Mouse (Mus musculus): ENCODE results near the gene Susd3.
A peak's percentile ranks its signal among the peaks of the same experiment; 100 is the strongest.

The Susd3 gene

GRCm38 (mm10) chr13:49248467-49248862, at the start of gene Susd3:
TSS of gene Susd3 (minus strand) at chr13:49248706.
- DNase-seq (ENCODE audit: low read depth, low spot score), result peak; percentile 43

DNA sequence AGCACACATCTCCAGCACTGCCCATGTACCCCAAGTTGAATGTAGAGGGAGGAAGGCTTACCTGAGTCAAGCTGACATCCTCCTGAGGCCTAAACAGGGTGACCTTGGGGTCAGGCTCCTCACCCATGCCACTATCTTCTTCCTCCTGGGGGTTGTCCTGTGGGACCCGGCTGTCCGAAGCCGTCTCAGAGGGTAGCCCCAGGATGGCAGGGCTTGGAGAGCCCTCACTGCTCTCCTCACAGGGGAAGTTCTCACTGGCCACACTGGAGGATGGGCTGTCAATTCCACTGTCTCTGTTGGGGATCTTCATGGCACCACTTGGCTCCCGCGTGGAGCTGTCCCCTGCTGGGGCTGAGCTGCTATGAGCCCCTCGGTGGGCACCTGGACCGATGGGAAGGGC, 47.8 kb upstream of the Susd3 start:
- DNase-seq (ENCODE audit: low read depth, low spot score), result no peak

GRCm38 (mm10) chr13:49294108-49294507, 45.6 kb upstream of the Susd3 start:
- no peak for DNase-seq (ENCODE audit: low read depth, low spot score)

DNA sequence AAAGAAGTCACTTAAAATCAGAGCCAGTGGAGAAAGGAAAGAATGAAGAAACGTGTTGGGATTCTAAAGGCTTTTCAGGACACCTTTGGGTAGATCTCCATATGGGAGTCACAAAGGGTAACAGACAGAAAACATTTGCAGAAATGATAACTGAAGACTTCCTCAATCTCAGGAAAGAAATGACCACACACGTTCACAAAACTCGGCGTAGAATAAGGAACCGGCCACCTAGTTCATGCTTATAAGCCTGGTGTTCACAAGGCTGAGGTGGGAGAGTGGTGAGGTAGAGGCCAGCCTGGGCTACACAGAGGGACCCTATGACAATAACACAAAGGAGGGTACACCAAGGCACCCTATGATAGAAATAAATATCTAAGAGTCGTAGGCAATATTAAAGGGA, 43.4 kb upstream of the Susd3 start:
- DNase-seq (ENCODE audit: low read depth, low spot score), result no peak

- peak; percentile 9 for DNase-seq (ENCODE audit: low read depth, low spot score)
Observed at GRCm38 (mm10) chr13:49291398-49291797, 42.9 kb upstream of the Susd3 start.

DNA sequence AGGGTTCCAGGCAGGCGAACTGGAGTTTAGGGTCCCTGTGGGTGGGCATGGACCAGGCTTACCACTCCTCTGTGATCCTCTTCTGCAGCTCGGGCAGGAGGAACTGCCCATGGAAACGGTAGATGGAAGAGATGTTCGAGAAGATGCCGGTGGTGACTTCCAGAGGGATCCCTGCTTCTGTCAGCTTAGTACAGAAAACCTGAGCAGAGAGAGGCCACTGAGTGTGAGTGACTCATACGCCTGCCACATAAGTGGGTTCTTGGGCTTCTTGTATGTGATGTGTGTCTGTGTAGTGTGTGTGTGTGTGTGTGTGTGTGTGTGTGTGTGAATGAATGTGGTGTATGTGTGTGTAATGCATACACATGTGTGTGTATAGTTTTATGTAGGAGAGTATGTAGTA, 38.7 kb upstream of the Susd3 start:
- no peak for DNase-seq (ENCODE audit: low read depth, low spot score)

GRCm38 (mm10) chr13:49286750-49287149, 38.2 kb upstream of the Susd3 start:
- DNase-seq (ENCODE audit: low read depth, low spot score), result no peak

- DNase-seq (ENCODE audit: low read depth, low spot score), result no peak
Observed at GRCm38 (mm10) chr13:49283686-49284085, 35.2 kb upstream of the Susd3 start.

- no peak for DNase-seq (ENCODE audit: low read depth, low spot score)
Observed at GRCm38 (mm10) chr13:49282168-49282567, 33.7 kb upstream of the Susd3 start.

DNA sequence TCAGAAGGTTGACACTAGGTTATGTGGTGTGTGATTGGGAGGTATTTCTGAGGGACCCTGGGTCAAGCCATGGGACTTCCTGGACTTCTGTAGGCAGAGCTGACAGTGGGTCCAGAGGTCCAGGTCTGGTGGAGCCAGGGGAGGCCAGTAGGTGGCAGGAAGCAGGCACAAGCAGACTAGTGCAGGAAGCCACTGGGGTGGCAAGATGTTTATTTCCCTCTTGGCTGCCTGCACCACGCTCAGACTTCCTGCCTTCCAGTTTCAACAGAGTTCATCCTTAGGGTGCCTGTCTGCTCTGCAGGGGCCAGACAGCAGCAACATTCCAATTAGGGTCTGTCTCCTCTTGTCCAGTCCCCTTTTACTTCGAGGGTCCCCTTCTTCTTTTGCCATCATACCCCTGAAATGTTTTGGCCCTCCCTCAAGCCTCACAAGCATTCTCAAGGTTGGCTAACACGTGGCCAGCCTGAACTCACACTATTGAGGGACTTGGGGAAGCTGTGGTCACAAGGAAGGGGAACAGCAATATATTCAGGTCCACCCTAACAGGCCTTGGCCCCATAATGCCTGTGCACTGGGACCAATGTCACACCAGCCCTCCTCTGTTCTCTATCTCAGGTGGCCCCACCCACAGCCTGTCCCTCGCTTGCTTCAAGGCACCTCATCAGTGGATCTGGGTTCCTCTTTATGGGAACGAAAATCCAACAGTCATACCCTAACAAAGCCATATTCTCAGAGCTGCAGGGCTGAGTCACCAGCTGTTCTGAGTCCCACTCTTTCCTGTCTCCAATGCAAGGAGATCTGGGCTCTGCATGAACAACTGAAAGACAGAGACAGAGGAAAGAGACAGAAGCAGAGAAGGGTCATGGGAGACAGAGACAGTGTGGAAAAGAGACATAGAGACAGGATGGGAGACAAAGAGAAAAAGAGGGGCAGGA, 23.6 kb upstream of the Susd3 start:
- no peak for DNase-seq (ENCODE audit: low read depth, low spot score)

GRCm38 (mm10) chr13:49270500-49270899, 22.0 kb upstream of the Susd3 start:
- DNase-seq (ENCODE audit: low read depth, low spot score), result no peak

- DNase-seq (ENCODE audit: low read depth, low spot score), result no peak
Observed at GRCm38 (mm10) chr13:49267645-49268044, 19.1 kb upstream of the Susd3 start.

DNA sequence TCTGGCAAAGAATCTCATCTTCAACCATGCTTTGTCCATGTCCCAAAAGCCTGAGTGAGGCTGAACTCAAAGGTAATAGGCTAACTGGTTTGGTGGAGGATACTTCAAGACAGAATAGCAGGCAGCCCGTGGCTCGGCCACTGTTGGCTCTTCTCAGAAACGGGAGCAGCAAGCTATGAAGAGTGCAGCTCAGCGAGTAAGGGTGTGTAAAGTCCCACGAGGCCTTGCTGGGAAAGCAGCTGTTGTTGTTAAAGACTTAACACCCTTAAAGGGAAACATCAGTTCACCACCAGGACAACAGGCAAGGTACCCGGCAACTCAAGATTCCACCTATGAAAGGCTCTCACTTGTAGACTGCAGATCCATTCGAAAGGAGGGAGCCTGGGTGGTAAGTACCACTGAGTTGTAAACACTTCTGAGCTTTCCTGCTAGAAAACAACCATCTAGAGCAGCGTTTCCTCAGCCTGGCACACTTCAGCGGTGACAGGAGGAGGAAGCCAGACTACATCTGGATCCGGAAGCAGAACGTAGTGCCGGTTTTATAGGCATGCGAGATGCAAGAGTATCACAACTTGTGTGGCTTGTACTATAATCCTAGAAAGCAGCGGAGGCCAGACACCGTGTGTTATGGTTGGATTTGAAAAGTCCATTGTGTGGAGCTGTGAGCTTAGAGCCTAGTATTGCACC, 11.7 kb upstream of the Susd3 start:
- no peak for DNase-seq (ENCODE audit: low read depth, low spot score)

- DNase-seq (ENCODE audit: low read depth, low spot score), result no peak
Observed at GRCm38 (mm10) chr13:49257819-49258313, 9.4 kb upstream of the Susd3 start.

DNA sequence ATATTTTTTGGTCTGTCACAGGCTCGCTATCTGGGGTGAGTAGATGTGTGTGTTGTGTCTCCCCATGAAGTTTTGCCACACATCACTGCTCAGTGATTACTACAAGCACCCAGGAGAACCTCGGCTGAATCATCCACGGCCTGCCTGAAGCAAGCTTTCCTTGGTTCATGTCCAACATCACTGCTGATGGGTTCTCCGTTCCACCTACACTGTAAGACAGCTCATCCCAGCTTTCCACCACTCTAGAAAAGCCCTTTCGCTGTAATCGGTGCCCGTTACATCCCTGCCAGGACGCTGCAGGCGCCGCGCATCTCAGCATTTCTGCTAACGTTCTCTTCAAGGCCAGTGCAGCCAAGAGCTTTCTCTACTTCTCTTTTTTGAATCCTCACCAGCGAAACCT, 4.2 kb upstream of the Susd3 start:
- DNase-seq (ENCODE audit: low read depth, low spot score), result no peak

DNA sequence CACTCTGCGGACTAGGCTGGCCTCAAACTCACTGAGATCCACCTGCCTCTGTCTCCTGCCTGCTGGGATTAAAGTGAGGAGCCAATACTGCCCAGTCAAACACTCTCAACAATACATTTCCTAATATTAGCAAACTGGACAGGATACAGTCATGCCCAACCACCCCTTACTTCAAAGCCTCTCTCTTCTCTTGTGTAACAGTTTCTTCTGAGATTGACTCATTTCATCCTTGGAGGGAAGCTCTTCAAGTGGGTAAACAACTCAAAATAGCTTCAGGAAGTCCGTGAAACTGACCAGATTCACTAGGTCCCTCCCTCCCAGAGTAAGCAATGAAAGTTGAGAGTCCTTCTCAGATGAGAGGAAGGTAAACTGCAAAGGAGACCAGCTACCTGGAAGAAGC, 3.6 kb upstream of the Susd3 start:
- DNase-seq (ENCODE audit: low read depth, low spot score), result no peak

- DNase-seq (ENCODE audit: low read depth, low spot score), result peak; percentile 63
Observed at GRCm38 (mm10) chr13:49250716-49251517, 2.4 kb upstream of the Susd3 start.

DNA sequence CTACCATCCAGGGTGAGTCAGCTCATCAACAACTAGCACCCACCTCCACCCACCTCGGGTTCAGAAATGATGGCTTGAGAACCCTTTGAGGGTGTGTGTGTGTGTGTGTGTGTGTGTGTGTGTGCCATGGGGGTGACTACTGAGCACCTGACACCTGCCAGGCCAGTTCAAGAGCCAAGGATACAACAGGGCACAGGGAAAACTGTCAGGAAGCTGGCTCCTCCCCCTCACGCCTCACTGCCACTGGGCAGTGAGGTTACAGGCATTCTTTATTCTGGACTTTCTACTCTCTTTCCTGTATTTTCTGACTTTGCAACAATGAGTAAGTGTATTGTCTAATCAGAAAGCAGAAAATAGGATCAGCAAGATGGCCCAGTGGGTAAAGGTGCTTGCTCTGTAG, 1.1 kb upstream of the Susd3 start:
- DNase-seq (ENCODE audit: low read depth, low spot score), result no peak

DNA sequence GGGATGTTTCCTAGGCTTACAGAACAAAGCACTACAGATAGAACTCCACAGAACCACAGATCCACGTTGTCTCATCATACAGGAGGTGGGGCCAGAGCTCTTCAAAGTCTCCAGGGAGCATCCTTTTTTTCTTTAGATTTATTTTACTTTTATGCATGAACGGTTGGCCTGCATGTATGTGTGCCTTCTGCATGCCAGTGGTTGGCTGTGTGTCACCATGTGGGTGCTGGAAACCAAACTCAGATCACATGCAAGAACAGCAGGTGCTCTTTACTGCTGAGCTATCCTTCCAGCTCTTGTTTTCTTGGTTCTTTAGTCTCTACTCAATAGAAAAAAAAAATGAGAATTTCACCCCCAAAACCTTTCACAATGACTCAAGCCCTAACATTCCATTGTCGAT, 417 bp upstream of the Susd3 start:
- no peak for DNase-seq (ENCODE audit: low read depth, low spot score)

DNA sequence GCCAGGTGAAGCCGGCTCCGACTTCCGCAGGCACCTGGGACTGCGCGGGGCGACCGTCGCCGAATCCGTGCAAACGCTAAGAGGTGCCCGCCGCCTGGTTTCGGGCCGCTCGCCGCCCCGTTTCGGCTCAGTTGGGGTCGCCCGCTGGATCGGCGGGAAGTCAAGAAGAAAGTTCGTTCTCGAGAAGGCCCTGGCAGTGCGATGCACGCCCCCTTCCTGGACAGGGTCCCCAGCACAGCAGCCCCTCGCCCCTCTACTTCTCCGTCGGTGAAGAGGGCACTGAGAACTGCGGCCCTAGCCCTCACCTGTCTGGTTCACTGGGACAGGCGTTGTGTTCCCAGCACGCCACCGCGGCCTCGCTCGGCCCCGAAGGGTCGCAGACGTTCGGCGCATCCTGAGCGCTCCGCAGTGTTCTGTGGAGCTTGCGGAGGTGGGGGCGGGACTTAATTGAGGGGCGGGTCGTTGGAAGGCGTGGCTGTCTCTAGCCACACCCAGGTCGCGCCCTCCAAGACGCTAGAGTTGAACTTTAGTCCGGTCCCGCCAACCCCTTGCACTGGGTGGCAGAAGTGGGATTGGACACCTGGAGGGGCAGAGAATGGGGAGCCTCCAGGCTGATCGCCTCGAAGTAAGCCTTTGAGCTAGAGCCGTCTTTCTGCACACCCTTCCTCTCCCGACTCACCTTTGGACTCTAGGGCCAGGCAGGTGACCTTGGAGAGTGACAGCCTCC, 603 bp downstream of the Susd3 start:
- peak; percentile 40 for DNase-seq (ENCODE audit: low read depth, low spot score)

DNA sequence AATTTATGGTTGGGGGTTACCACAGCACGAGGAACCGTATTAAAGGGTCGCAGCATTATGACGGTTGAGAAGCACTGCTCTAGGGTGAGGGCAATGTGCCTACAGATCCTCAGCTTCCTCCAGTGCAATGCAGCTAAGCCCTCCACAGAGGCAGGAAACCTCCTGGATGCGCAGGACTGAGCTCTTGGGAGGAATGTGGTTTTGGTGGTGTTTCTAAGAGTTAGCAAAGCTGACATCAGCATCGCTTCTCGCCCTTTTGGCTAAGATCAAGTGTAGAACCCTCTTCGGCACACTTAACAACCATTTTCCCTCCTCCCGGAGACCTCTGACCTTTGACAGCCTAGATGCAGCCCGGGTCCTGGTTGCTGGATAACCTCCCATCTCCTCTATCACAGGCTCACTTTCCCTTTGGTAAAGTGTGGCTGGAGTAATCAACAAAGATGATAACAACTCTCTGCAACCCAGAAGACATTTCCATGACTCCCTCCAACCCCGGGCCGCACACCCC, 1.2 kb downstream of the Susd3 start:
- DNase-seq (ENCODE audit: low read depth, low spot score), result no peak
